Mouse (Mus musculus) liver, embryonic 13.5 days (tissue): ENCODE results near the gene Prdm1. TPM values are rescaled to one million over a fixed set of nuclear protein-coding genes. Genes with fewer than 3 reads are reported as not detected.

ENCODE experiments used
- ATAC-seq: fragments of 200-750 bp; cut with Nextera tagmentation; 2 replicates; pipeline ENCODE4 v1.8.0; 2017; ENCODE audit warnings: low read depth, mild to moderate bottlenecking, moderate number of reproducible peaks, moderate library complexity
- DNase-seq: peaks from one replicate; pipeline ENCODE4 v3.0.0; 2022
- H3K27ac ChIP-seq: fragments of 300-500 bp; sonication (generic); 2 replicates; pipeline ENCODE4 v1.5.1; 2015; ENCODE audit warnings: moderate library complexity, mild to moderate bottlenecking, inconsistent platforms
- H3K27me3 ChIP-seq: fragments of 300-500 bp; sonication (generic); 2 replicates; pipeline ENCODE4 v1.6.1; 2015; ENCODE audit warnings: mild to moderate bottlenecking, inconsistent platforms
- H3K36me3 ChIP-seq: fragments of 300-500 bp; sonication (generic); 2 replicates; pipeline ENCODE4 v1.6.1; 2015; ENCODE audit warnings: mild to moderate bottlenecking, inconsistent platforms
- H3K4me1 ChIP-seq: fragments of 300-500 bp; sonication (generic); replicated peaks from 2 replicates; pipeline ENCODE4 v1.6.1; 2015; ENCODE audit warnings: inconsistent platforms
- H3K4me2 ChIP-seq: fragments of 300-500 bp; sonication (generic); 2 replicates; pipeline ENCODE4 v1.6.1; 2015; ENCODE audit warnings: inconsistent platforms, mild to moderate bottlenecking, moderate library complexity
- H3K4me3 ChIP-seq: fragments of 300-500 bp; sonication (generic); replicated peaks from 2 replicates; pipeline ENCODE4 v1.5.1; 2015; ENCODE audit warnings: mild to moderate bottlenecking, inconsistent platforms
- H3K9ac ChIP-seq: fragments of 300-500 bp; sonication (generic); 2 replicates; pipeline ENCODE4 v1.6.1; 2015; ENCODE audit warnings: mild to moderate bottlenecking, inconsistent platforms
- H3K9me3 ChIP-seq: fragments of 300-500 bp; sonication (generic); replicated peaks from 2 replicates; pipeline ENCODE4 v1.6.1; 2016; ENCODE audit warnings: inconsistent platforms
- WGBS: fragments of 180-500 bp; shearing (Covaris S2); methylation state at CpG from one replicate; pipeline ENCODE4 v1.1.7; 2015; ENCODE audit not compliant: insufficient replicate concordance; 5-methylcytosine and 5-hydroxymethylcytosine counted together
- polyA plus RNA-seq: library from polyadenylated mRNA; unstranded; fragments of >200 nt; fragmentation: Nextera tagmentation; extraction: Ambion mirVana; gene quantifications from 2 replicates; pipeline ENCODE4 v1.2.1, GENCODE M21; 2015

Prdm1 gene
- polyA plus RNA-seq, 1 experiment from 2014 or later: 0.13 TPM

- H3K9me3 ChIP-seq: no peaks in the 10 kb centered on the region
- no peak overlapping the region for H3K4me3 ChIP-seq
- H3K4me1 ChIP-seq: no peaks in the 10 kb centered on the region
- H3K36me3 ChIP-seq: no peaks in the 10 kb centered on the region
- no peak overlapping the region for H3K4me2 ChIP-seq
- ATAC-seq: no peak
- H3K9ac ChIP-seq: no peak overlapping the region
- WGBS: 38% methylated on average over 6 of the region's 6 CpGs
- DNase-seq: no peak
- H3K27ac ChIP-seq: no peak overlapping the region
- no peaks in the 10 kb centered on the region for H3K27me3 ChIP-seq
Observed at GRCm38 (mm10) chr10:44434702-44435181, 93.6 kb downstream of the Prdm1 start.

GRCm38 (mm10) chr10:44432235-44432634 is 96.1 kb downstream of the Prdm1 start:
- Histone ChIP-seq H3K27ac (no peak overlapping the region), H3K36me3 (no peaks in the 10 kb centered on the region), H3K4me2 (no peak overlapping the region), H3K4me3 (no peak overlapping the region), H3K4me1 (no peaks in the 10 kb centered on the region), H3K9ac (no peak overlapping the region), H3K9me3 (no peaks in the 10 kb centered on the region), H3K27me3 (no peaks in the 10 kb centered on the region)
- no peak for DNase-seq
- 64% methylated on average over 11 of the region's 11 CpGs for WGBS
- no peak for ATAC-seq

- Histone ChIP-seq H3K27me3 (no peaks in the 10 kb centered on the region), H3K9me3 (no peaks in the 10 kb centered on the region), H3K9ac (no peak overlapping the region), H3K4me3 (no peak overlapping the region), H3K4me1 (no peaks in the 10 kb centered on the region), H3K4me2 (no peak overlapping the region), H3K27ac (no peak overlapping the region), H3K36me3 (no peaks in the 10 kb centered on the region)
- no peak for ATAC-seq
- no peak for DNase-seq
- WGBS: 72% methylated on average over 4 of the region's 4 CpGs
Observed at GRCm38 (mm10) chr10:44431689-44432088, 96.6 kb downstream of the Prdm1 start.

- no peak overlapping the region for H3K4me2 ChIP-seq
- H3K9ac ChIP-seq: no peak overlapping the region
- H3K27me3 ChIP-seq: no peaks in the 10 kb centered on the region
- H3K9me3 ChIP-seq: no peaks in the 10 kb centered on the region
- ATAC-seq: no peak
- no peak overlapping the region for H3K4me3 ChIP-seq
- H3K36me3 ChIP-seq: no peaks in the 10 kb centered on the region
- WGBS: 69% methylated on average over 14 of the region's 14 CpGs
- no peaks in the 10 kb centered on the region for H3K4me1 ChIP-seq
- DNase-seq: no peak
- no peak overlapping the region for H3K27ac ChIP-seq
Observed at GRCm38 (mm10) chr10:44429177-44429888, 99.0 kb downstream of the Prdm1 start.

GRCm38 (mm10) chr10:44427891-44428361 is 100.4 kb downstream of the Prdm1 start:
- Histone ChIP-seq H3K9me3 (no peaks in the 10 kb centered on the region), H3K4me2 (no peak overlapping the region), H3K27me3 (no peaks in the 10 kb centered on the region), H3K4me3 (no peak overlapping the region), H3K27ac (no peak overlapping the region), H3K9ac (no peak overlapping the region), H3K4me1 (no peaks in the 10 kb centered on the region), H3K36me3 (no peaks in the 10 kb centered on the region)
- WGBS: 67% methylated on average over 12 of the region's 12 CpGs
- no peak for DNase-seq
- ATAC-seq: no peak

- Histone ChIP-seq H3K4me1 (no peaks in the 10 kb centered on the region), H3K9ac (no peak overlapping the region), H3K27ac (no peak overlapping the region), H3K4me2 (no peak overlapping the region), H3K27me3 (no peaks in the 10 kb centered on the region), H3K4me3 (no peak overlapping the region), H3K9me3 (no peaks in the 10 kb centered on the region), H3K36me3 (no peaks in the 10 kb centered on the region)
- no peak for DNase-seq
- no peak for ATAC-seq
- WGBS: 82% methylated on average over 11 of the region's 11 CpGs
Observed at GRCm38 (mm10) chr10:44427426-44427825, 100.9 kb downstream of the Prdm1 start.

GRCm38 (mm10) chr10:44425013-44425412 is 103.3 kb downstream of the Prdm1 start:
- no peak for ATAC-seq
- H3K4me1 ChIP-seq: no peaks in the 10 kb centered on the region
- no peak overlapping the region for H3K4me2 ChIP-seq
- no peak overlapping the region for H3K9ac ChIP-seq
- H3K4me3 ChIP-seq: no peak overlapping the region
- H3K27ac ChIP-seq: no peak overlapping the region
- no peaks in the 10 kb centered on the region for H3K9me3 ChIP-seq
- no peaks in the 10 kb centered on the region for H3K27me3 ChIP-seq
- DNase-seq: no peak
- H3K36me3 ChIP-seq: no peaks in the 10 kb centered on the region
- 59% methylated on average over 6 of the region's 6 CpGs for WGBS

- Histone ChIP-seq H3K4me2 (no peak overlapping the region), H3K27ac (no peak overlapping the region), H3K27me3 (no peaks in the 10 kb centered on the region), H3K9ac (no peak overlapping the region), H3K9me3 (no peaks in the 10 kb centered on the region), H3K4me3 (no peak overlapping the region), H3K36me3 (no peaks in the 10 kb centered on the region), H3K4me1 (no peaks in the 10 kb centered on the region)
- ATAC-seq (no peak), DNase-seq (no peak)
- 29% methylated on average over 1 of the region's 1 CpGs for WGBS
Observed at GRCm38 (mm10) chr10:44421896-44422295, 106.4 kb downstream of the Prdm1 start.

- DNase-seq: no peak
- 68% methylated on average over 3 of the region's 3 CpGs for WGBS
- Histone ChIP-seq H3K4me2 (no peak overlapping the region), H3K27ac (no peak overlapping the region), H3K9me3 (no peaks in the 10 kb centered on the region), H3K4me3 (no peak overlapping the region), H3K9ac (no peak overlapping the region), H3K27me3 (no peaks in the 10 kb centered on the region), H3K4me1 (no peaks in the 10 kb centered on the region), H3K36me3 (no peaks in the 10 kb centered on the region)
- ATAC-seq: no peak
Observed at GRCm38 (mm10) chr10:44420211-44420610, 108.1 kb downstream of the Prdm1 start.

GRCm38 (mm10) chr10:44418901-44419300 is 109.4 kb downstream of the Prdm1 start:
- Histone ChIP-seq H3K27ac (no peak overlapping the region), H3K4me3 (no peak overlapping the region), H3K9me3 (no peaks in the 10 kb centered on the region), H3K27me3 (no peaks in the 10 kb centered on the region), H3K36me3 (no peaks in the 10 kb centered on the region), H3K4me1 (no peaks in the 10 kb centered on the region), H3K4me2 (no peak overlapping the region), H3K9ac (no peak overlapping the region)
- 39% methylated on average over 2 of the region's 2 CpGs for WGBS
- DNase-seq (no peak), ATAC-seq (no peak)

- Histone ChIP-seq H3K27me3 (no peaks in the 10 kb centered on the region), H3K27ac (no peak overlapping the region), H3K9me3 (no peaks in the 10 kb centered on the region), H3K9ac (no peak overlapping the region), H3K4me1 (no peaks in the 10 kb centered on the region), H3K4me3 (no peak overlapping the region), H3K36me3 (no peaks in the 10 kb centered on the region), H3K4me2 (no peak overlapping the region)
- 69% methylated on average over 3 of the region's 3 CpGs for WGBS
- DNase-seq (no peak), ATAC-seq (no peak)
Observed at GRCm38 (mm10) chr10:44415576-44415975, 112.7 kb downstream of the Prdm1 start.

GRCm38 (mm10) chr10:44409958-44410357 is 118.3 kb downstream of the Prdm1 start:
- 40% methylated on average over 11 of the region's 11 CpGs for WGBS
- Histone ChIP-seq H3K27me3 (no peaks in the 10 kb centered on the region), H3K4me2 (no peak overlapping the region), H3K36me3 (no peaks in the 10 kb centered on the region), H3K27ac (no peak overlapping the region), H3K4me3 (no peak overlapping the region), H3K4me1 (no peaks in the 10 kb centered on the region), H3K9ac (no peak overlapping the region), H3K9me3 (no peaks in the 10 kb centered on the region)
- DNase-seq (no peak), ATAC-seq (no peak)
